Mouse (Mus musculus): Measurements from ENCODE around the gene Cdc37l1.

GRCm38 (mm10) chr19:29011355-29011990 lies 21.3 kb downstream of the Cdc37l1 start:
- TF ChIP-seq MYOG (IDR thresholded peaks at IDR 0.05; ENCODE audit: control insufficient read depth in 1 of 3, insufficient read depth in 1 of 3, insufficient read length in 2 of 3, low read depth in 2 of 3) (no peak), MYOD1 (IDR thresholded peaks at IDR 0.05; ENCODE audit: control insufficient read depth in 1 of 3, insufficient read length in 2 of 3, low read depth in 2 of 3) (no peak), POLR2A (IDR thresholded peaks at IDR 0.05; ENCODE audit: insufficient read length, low read depth) (no peak), MAX (IDR thresholded peaks at IDR 0.05; ENCODE audit: low read depth) (no peak), TCF12 (IDR thresholded peaks at IDR 0.05; ENCODE audit: insufficient read depth, poor library complexity, severe bottlenecking) (no peak), USF1 (IDR thresholded peaks at IDR 0.05; ENCODE audit: low read depth) (no peak), POLR2AphosphoS2 (IDR thresholded peaks at IDR 0.05; ENCODE audit: insufficient read length, low read depth) (no peak), E2F4 (IDR thresholded peaks at IDR 0.05; ENCODE audit: insufficient read depth) (no peak), CEBPB (IDR thresholded peaks at IDR 0.05; ENCODE audit: insufficient read depth, poor library complexity, severe bottlenecking) (no peak)

All from myocyte (in vitro differentiated cells).